Mouse (Mus musculus) A20 (cell line): Measurements from ENCODE around the gene Pnpla6.

Source experiments
- DNase-seq: peaks from one replicate; pipeline ENCODE4 v3.0.0-alpha.2; 2011; ENCODE audit warnings: low read depth, low spot score

Gene Pnpla6

GRCm38 (mm10) chr8:3502217-3502616 is 13.0 kb upstream of the Pnpla6 start:
- DNase-seq: no peak

GRCm38 (mm10) chr8:3507979-3508754 is 7.0 kb upstream of the Pnpla6 start:
- no peak for DNase-seq

- DNase-seq: no peak
Observed at GRCm38 (mm10) chr8:3514681-3515247, 420 bp upstream of the Pnpla6 start.

GRCm38 (mm10) chr8:3515771-3516417 is 710 bp downstream of the Pnpla6 start:
- DNase-seq: no peak

- DNase-seq: peak; percentile 97
Observed at GRCm38 (mm10) chr8:3516450-3517116, 1.4 kb downstream of the Pnpla6 start.

- DNase-seq: no peak
Observed at GRCm38 (mm10) chr8:3517117-3517495, 1.9 kb downstream of the Pnpla6 start.

GRCm38 (mm10) chr8:3522007-3522697 is 7.0 kb downstream of the Pnpla6 start:
- DNase-seq: no peak

GRCm38 (mm10) chr8:3530816-3531215 is 15.6 kb downstream of the Pnpla6 start:
- DNase-seq: no peak

- no peak for DNase-seq
Observed at GRCm38 (mm10) chr8:3531936-3532335, 16.8 kb downstream of the Pnpla6 start.

GRCm38 (mm10) chr8:3536053-3536841 is 21.1 kb downstream of the Pnpla6 start:
- DNase-seq: peak; percentile 96

GRCm38 (mm10) chr8:3536940-3537339 is 21.8 kb downstream of the Pnpla6 start:
- no peak for DNase-seq

GRCm38 (mm10) chr8:3537666-3538065 is 22.5 kb downstream of the Pnpla6 start:
- no peak for DNase-seq

- DNase-seq: no peak
Observed at GRCm38 (mm10) chr8:3539146-3539545, 24.0 kb downstream of the Pnpla6 start.

GRCm38 (mm10) chr8:3540076-3540475 is 24.9 kb downstream of the Pnpla6 start:
- DNase-seq: no peak

GRCm38 (mm10) chr8:3546511-3546910 is 31.3 kb downstream of the Pnpla6 start:
- DNase-seq: no peak

- no peak for DNase-seq
Observed at GRCm38 (mm10) chr8:3552240-3552639, 37.1 kb downstream of the Pnpla6 start.

- peak; percentile 21 for DNase-seq
Observed at GRCm38 (mm10) chr8:3556114-3556513, 40.9 kb downstream of the Pnpla6 start.

- no peak for DNase-seq
Observed at GRCm38 (mm10) chr8:3567641-3568371, 52.6 kb downstream of the Pnpla6 start, which contains the start of gene C330021F23Rik. Gene C330021F23Rik, plus strand, starts transcription at chr8:3567990.

- no peak for DNase-seq
Observed at GRCm38 (mm10) chr8:3568378-3568777, 53.2 kb downstream of the Pnpla6 start.

- no peak for DNase-seq
Observed at GRCm38 (mm10) chr8:3569784-3570183, 54.6 kb downstream of the Pnpla6 start.
